Mouse (Mus musculus): Measurements from ENCODE around the gene Timm50. TPM values are rescaled to one million over a fixed set of nuclear protein-coding genes. Genes with fewer than 3 reads are reported as not detected.

The Timm50 gene
- polyA plus RNA-seq, 1 experiment from 2014 or later = 198 TPM

- no peaks in the 10 kb centered on the region for H3K27me3 ChIP-seq (replicated peaks; ENCODE audit: control insufficient read depth, insufficient read depth, low read length)
- DNase-seq (ENCODE audit: low spot score) (no peak), ATAC-seq (replicated peaks; ENCODE audit: low FRiP score, low TSS enrichment, low read depth) (no peak)
- H3K36me3 ChIP-seq (ENCODE audit: control insufficient read depth, insufficient read depth, low read length) = peaks cover 33% of the 10 kb centered on the region
- no peak overlapping the region for H3K9ac ChIP-seq (ENCODE audit: low read length)
- H3K4me3 ChIP-seq (ENCODE audit: low read depth, low read length) = no peak overlapping the region
- no peaks in the 10 kb centered on the region for H3K9me3 ChIP-seq (ENCODE audit: control insufficient read depth, low read length)
- H3K4me2 ChIP-seq (ENCODE audit: low read length) = no peak overlapping the region
- H3K27ac ChIP-seq (ENCODE audit: low read depth) = no peak overlapping the region
- H3K4me1 ChIP-seq (replicated peaks; ENCODE audit: control insufficient read depth, insufficient read depth, low read length) = peaks cover 27% of the 10 kb centered on the region
- 89% methylated on average over 2 of the region's 2 CpGs for WGBS
Measured at GRCm38 (mm10) chr7:28353267-28353666, 41.4 kb upstream of the Timm50 start.

GRCm38 (mm10) chr7:28351676-28352191 lies 39.9 kb upstream of the Timm50 start:
- WGBS = 40% methylated on average over 4 of the region's 4 CpGs
- peak overlapping the region; percentile 95 for H3K4me3 ChIP-seq (ENCODE audit: low read depth, low read length)
- H3K4me1 ChIP-seq (replicated peaks; ENCODE audit: control insufficient read depth, insufficient read depth, low read length) = peaks cover 16% of the 10 kb centered on the region
- H3K27ac ChIP-seq (ENCODE audit: low read depth) = no peak overlapping the region
- H3K4me2 ChIP-seq (ENCODE audit: low read length) = peak overlapping the region; percentile 96
- peaks cover 33% of the 10 kb centered on the region for H3K36me3 ChIP-seq (ENCODE audit: control insufficient read depth, insufficient read depth, low read length)
- DNase-seq (ENCODE audit: low spot score) (no peak), ATAC-seq (replicated peaks; ENCODE audit: low FRiP score, low TSS enrichment, low read depth) (no peak)
- peak overlapping the region; percentile 99 for H3K9ac ChIP-seq (ENCODE audit: low read length)
- no peaks in the 10 kb centered on the region for H3K9me3 ChIP-seq (ENCODE audit: control insufficient read depth, low read length)
- H3K27me3 ChIP-seq (replicated peaks; ENCODE audit: control insufficient read depth, insufficient read depth, low read length) = no peaks in the 10 kb centered on the region

GRCm38 (mm10) chr7:28350155-28350883 lies 38.4 kb upstream of the Timm50 start, which contains the start of gene Rps16:
TSS of gene Rps16 (plus strand) at chr7:28350652.
- Histone ChIP-seq H3K9me3 (ENCODE audit: control insufficient read depth, low read length) (no peaks in the 10 kb centered on the region), H3K36me3 (ENCODE audit: control insufficient read depth, insufficient read depth, low read length) (peaks cover 33% of the 10 kb centered on the region), H3K4me3 (ENCODE audit: low read depth, low read length) (peak within 1 kb of the TSS; percentile 95), H3K27me3 (replicated peaks; ENCODE audit: control insufficient read depth, insufficient read depth, low read length) (no peaks in the 10 kb centered on the region), H3K4me1 (replicated peaks; ENCODE audit: control insufficient read depth, insufficient read depth, low read length) (peaks cover 14% of the 10 kb centered on the region), H3K27ac (ENCODE audit: low read depth) (peak within 1 kb of the TSS; percentile 89), H3K9ac (ENCODE audit: low read length) (peak within 1 kb of the TSS; percentile 99), H3K4me2 (ENCODE audit: low read length) (peak within 1 kb of the TSS; percentile 96)
- peak; percentile 90 for ATAC-seq (replicated peaks; ENCODE audit: low FRiP score, low TSS enrichment, low read depth)
- DNase-seq (ENCODE audit: low spot score) = peak; percentile 98
- WGBS = under 1% methylated on average over 50 of the region's 50 CpGs

GRCm38 (mm10) chr7:28348601-28349000 lies 36.7 kb upstream of the Timm50 start:
- H3K4me3 ChIP-seq (ENCODE audit: low read depth, low read length) = no peak overlapping the region
- no peaks in the 10 kb centered on the region for H3K27me3 ChIP-seq (replicated peaks; ENCODE audit: control insufficient read depth, insufficient read depth, low read length)
- no peak overlapping the region for H3K27ac ChIP-seq (ENCODE audit: low read depth)
- no peak overlapping the region for H3K9ac ChIP-seq (ENCODE audit: low read length)
- WGBS = 91% methylated on average over 7 of the region's 7 CpGs
- H3K4me2 ChIP-seq (ENCODE audit: low read length) = no peak overlapping the region
- ATAC-seq (replicated peaks; ENCODE audit: low FRiP score, low TSS enrichment, low read depth) = no peak
- peaks cover 14% of the 10 kb centered on the region for H3K4me1 ChIP-seq (replicated peaks; ENCODE audit: control insufficient read depth, insufficient read depth, low read length)
- DNase-seq (ENCODE audit: low spot score) = no peak
- H3K36me3 ChIP-seq (ENCODE audit: control insufficient read depth, insufficient read depth, low read length) = peaks cover 23% of the 10 kb centered on the region
- no peaks in the 10 kb centered on the region for H3K9me3 ChIP-seq (ENCODE audit: control insufficient read depth, low read length)

DNA sequence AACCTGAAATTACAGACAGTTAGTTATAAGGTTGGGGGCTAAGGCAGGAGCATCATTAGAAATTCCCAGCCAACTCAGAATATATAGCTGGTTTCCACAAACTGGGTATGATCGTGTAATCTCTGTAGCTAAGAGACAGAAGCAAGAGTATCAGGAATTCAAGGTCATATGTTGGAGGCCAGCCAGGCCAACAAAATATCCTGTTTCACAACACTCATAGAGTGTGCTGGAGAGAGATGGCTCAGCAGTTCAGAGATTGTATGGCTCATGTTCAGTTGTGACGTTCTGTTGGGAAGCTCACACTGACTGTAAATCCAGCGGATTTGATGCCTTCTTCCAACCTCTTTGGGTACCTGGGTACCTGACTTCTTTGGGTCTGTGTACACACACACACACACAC lies 35.9 kb upstream of the Timm50 start:
- H3K27me3 ChIP-seq (replicated peaks; ENCODE audit: control insufficient read depth, insufficient read depth, low read length) = no peaks in the 10 kb centered on the region
- no peak for DNase-seq (ENCODE audit: low spot score)

GRCm38 (mm10) chr7:28344637-28345036 lies 32.8 kb upstream of the Timm50 start:
- Histone ChIP-seq H3K4me1 (replicated peaks; ENCODE audit: control insufficient read depth, insufficient read depth, low read length) (peaks cover 12% of the 10 kb centered on the region), H3K9me3 (ENCODE audit: control insufficient read depth, low read length) (no peaks in the 10 kb centered on the region), H3K4me2 (ENCODE audit: low read length) (no peak overlapping the region), H3K9ac (ENCODE audit: low read length) (no peak overlapping the region), H3K27me3 (replicated peaks; ENCODE audit: control insufficient read depth, insufficient read depth, low read length) (no peaks in the 10 kb centered on the region), H3K4me3 (ENCODE audit: low read depth, low read length) (no peak overlapping the region), H3K27ac (ENCODE audit: low read depth) (no peak overlapping the region), H3K36me3 (ENCODE audit: control insufficient read depth, insufficient read depth, low read length) (no peaks in the 10 kb centered on the region)
- DNase-seq (ENCODE audit: low spot score) (peak; percentile 96), ATAC-seq (replicated peaks; ENCODE audit: low FRiP score, low TSS enrichment, low read depth) (no peak)
- 3% methylated on average over 4 of the region's 4 CpGs for WGBS

More for the DNA sequence above, 35.9 kb upstream of the Timm50 start:
- no peak overlapping the region for H3K4me2 ChIP-seq (ENCODE audit: low read length)
- H3K4me3 ChIP-seq (ENCODE audit: low read depth, low read length) = no peak overlapping the region
- no peaks in the 10 kb centered on the region for H3K9me3 ChIP-seq (ENCODE audit: control insufficient read depth, low read length)
- peaks cover 14% of the 10 kb centered on the region for H3K36me3 ChIP-seq (ENCODE audit: control insufficient read depth, insufficient read depth, low read length)
- no peak overlapping the region for H3K27ac ChIP-seq (ENCODE audit: low read depth)
- peaks cover 14% of the 10 kb centered on the region for H3K4me1 ChIP-seq (replicated peaks; ENCODE audit: control insufficient read depth, insufficient read depth, low read length)
- no peak for ATAC-seq (replicated peaks; ENCODE audit: low FRiP score, low TSS enrichment, low read depth)
- 67% methylated on average over 3 of the region's 3 CpGs for WGBS
- no peak overlapping the region for H3K9ac ChIP-seq (ENCODE audit: low read length)

DNA sequence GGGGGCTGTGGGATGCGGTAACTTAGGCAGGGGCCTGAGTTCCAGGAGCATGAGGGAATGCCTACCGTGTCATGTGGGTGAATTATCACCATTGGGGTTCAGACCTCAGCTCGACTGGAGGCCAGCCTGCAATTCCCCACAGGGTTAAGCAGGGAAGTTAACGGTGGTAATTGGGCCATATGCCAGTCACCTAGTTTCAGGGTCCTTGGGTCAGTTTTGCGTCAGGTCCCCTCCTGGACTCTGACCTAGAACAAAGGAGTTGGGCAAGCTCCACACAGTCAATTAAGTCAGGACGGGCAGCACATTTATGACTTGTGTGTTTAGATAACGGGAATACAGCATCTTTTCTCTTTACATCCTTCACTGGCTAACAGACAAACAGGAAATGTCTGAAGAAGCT lies 29.5 kb upstream of the Timm50 start:
- WGBS = 18% methylated on average over 7 of the region's 7 CpGs
- DNase-seq (ENCODE audit: low spot score) = no peak
- peaks cover 16% of the 10 kb centered on the region; the same call in 1 of the 2 replicates for H3K4me1 ChIP-seq (replicated peaks; ENCODE audit: control insufficient read depth, insufficient read depth, low read length)
- no peaks in the 10 kb centered on the region for H3K27me3 ChIP-seq (replicated peaks; ENCODE audit: control insufficient read depth, insufficient read depth, low read length)
- H3K4me3 ChIP-seq (ENCODE audit: low read depth, low read length) = no peak overlapping the region
- H3K4me2 ChIP-seq (ENCODE audit: low read length) = no peak overlapping the region
- H3K9ac ChIP-seq (ENCODE audit: low read length) = no peak overlapping the region
- H3K36me3 ChIP-seq (ENCODE audit: control insufficient read depth, insufficient read depth, low read length) = no peaks in the 10 kb centered on the region
- no peak for ATAC-seq (replicated peaks; ENCODE audit: low FRiP score, low TSS enrichment, low read depth)
- peak overlapping the region; percentile 38; the same call in 1 of the 2 replicates for H3K27ac ChIP-seq (ENCODE audit: low read depth)
- H3K9me3 ChIP-seq (ENCODE audit: control insufficient read depth, low read length) = no peaks in the 10 kb centered on the region

GRCm38 (mm10) chr7:28339213-28339917 lies 27.5 kb upstream of the Timm50 start:
- H3K9me3 ChIP-seq (ENCODE audit: control insufficient read depth, low read length) = no peaks in the 10 kb centered on the region
- no peak for DNase-seq (ENCODE audit: low spot score)
- peak overlapping the region; percentile 97 for H3K9ac ChIP-seq (ENCODE audit: low read length)
- no peak for ATAC-seq (replicated peaks; ENCODE audit: low FRiP score, low TSS enrichment, low read depth)
- H3K27me3 ChIP-seq (replicated peaks; ENCODE audit: control insufficient read depth, insufficient read depth, low read length) = no peaks in the 10 kb centered on the region
- peaks cover 8% of the 10 kb centered on the region; the same call in 1 of the 2 replicates for H3K36me3 ChIP-seq (ENCODE audit: control insufficient read depth, insufficient read depth, low read length)
- peak overlapping the region; percentile 99 for H3K4me3 ChIP-seq (ENCODE audit: low read depth, low read length)
- WGBS = 79% methylated on average over 19 of the region's 19 CpGs
- peak overlapping the region; percentile 67 for H3K4me2 ChIP-seq (ENCODE audit: low read length)
- H3K27ac ChIP-seq (ENCODE audit: low read depth) = peak overlapping the region; percentile 92
- H3K4me1 ChIP-seq (replicated peaks; ENCODE audit: control insufficient read depth, insufficient read depth, low read length) = peaks cover 16% of the 10 kb centered on the region; the same call in 1 of the 2 replicates
